Mouse (Mus musculus) inflammation-experienced regulatory T-cells, adult 6 months (primary cell): Measurements from ENCODE around the gene Gxylt1. TPM values are rescaled to one million over a fixed set of nuclear protein-coding genes. Genes with fewer than 3 reads are reported as not detected.
"Not testable (repeated sequence)": the region's sequence is repeated elsewhere in the genome, so short reads cannot be mapped to it uniquely, and the experiment has no call there.

Experiments used
- ATAC-seq: one replicate; pipeline ENCODE4 v1.8.0; 2017
- polyA plus RNA-seq, 3 experiments: library from polyadenylated mRNA; unstranded; fragments of 100-300 nt; shearing (Covaris generic); gene quantifications; one replicate each; pipeline ENCODE4 v1.2.1; 2017

Gxylt1 gene
- polyA plus RNA-seq, result 1 to 10 TPM; 6.8 to 7.2 (median 7.0) TPM

GRCm38 (mm10) chr15:93274679-93275583 lies at the start of gene Gxylt1:
Gxylt1 (minus strand) TSS chr15:93275179.
- peak; percentile 85 for ATAC-seq

GRCm38 (mm10) chr15:93318781-93319180 lies 43.8 kb upstream of the Gxylt1 start:
- ATAC-seq, result no peak

- ATAC-seq, result not testable (repeated sequence)
These were observed 35.3 kb upstream of the Gxylt1 start for GRCm38 (mm10) chr15:93310304-93310703.

- peak; percentile 83 for ATAC-seq
These were observed 23.2 kb upstream of the Gxylt1 start for GRCm38 (mm10) chr15:93298197-93298596.

- no peak for ATAC-seq
These were observed 19.5 kb upstream of the Gxylt1 start for GRCm38 (mm10) chr15:93294483-93294882.

GRCm38 (mm10) chr15:93288321-93288720 lies 13.3 kb upstream of the Gxylt1 start:
- ATAC-seq, result no peak

GRCm38 (mm10) chr15:93287628-93288027 lies 12.6 kb upstream of the Gxylt1 start:
- no peak for ATAC-seq

GRCm38 (mm10) chr15:93285244-93285643 lies 10.3 kb upstream of the Gxylt1 start:
- no peak for ATAC-seq

GRCm38 (mm10) chr15:93284326-93284725 lies 9.3 kb upstream of the Gxylt1 start:
- no peak for ATAC-seq

- no peak for ATAC-seq
These were observed 8.4 kb upstream of the Gxylt1 start for GRCm38 (mm10) chr15:93283349-93283748.

- no peak for ATAC-seq
These were observed 1.3 kb upstream of the Gxylt1 start for GRCm38 (mm10) chr15:93276276-93276675.

GRCm38 (mm10) chr15:93275623-93276022 lies 644 bp upstream of the Gxylt1 start:
- ATAC-seq, result peak; percentile 39

GRCm38 (mm10) chr15:93273788-93274678 lies 946 bp downstream of the Gxylt1 start:
- ATAC-seq, result no peak

GRCm38 (mm10) chr15:93272948-93273347 lies 2.0 kb downstream of the Gxylt1 start:
- ATAC-seq, result no peak

GRCm38 (mm10) chr15:93270289-93270855 lies 4.6 kb downstream of the Gxylt1 start:
- ATAC-seq, result no peak

GRCm38 (mm10) chr15:93269572-93269971 lies 5.4 kb downstream of the Gxylt1 start:
- no peak for ATAC-seq

- ATAC-seq, result no peak
These were observed 7.0 kb downstream of the Gxylt1 start for GRCm38 (mm10) chr15:93268001-93268400.

GRCm38 (mm10) chr15:93267479-93267878 lies 7.5 kb downstream of the Gxylt1 start:
- ATAC-seq, result no peak

GRCm38 (mm10) chr15:93266361-93266760 lies 8.6 kb downstream of the Gxylt1 start:
- no peak for ATAC-seq

GRCm38 (mm10) chr15:93265728-93266127 lies 9.3 kb downstream of the Gxylt1 start:
- ATAC-seq, result no peak

GRCm38 (mm10) chr15:93265231-93265630 lies 9.7 kb downstream of the Gxylt1 start:
- ATAC-seq, result no peak

GRCm38 (mm10) chr15:93264221-93264620 lies 10.8 kb downstream of the Gxylt1 start:
- no peak for ATAC-seq

- ATAC-seq, result no peak
These were observed 11.4 kb downstream of the Gxylt1 start for GRCm38 (mm10) chr15:93263566-93263965.
